Mouse (Mus musculus) brain, adult 2 months (tissue): ENCODE measurements around the gene Kat7.

Experiments
- DNase-seq: peaks from one replicate; pipeline ENCODE4 v3.0.0; 2011; ENCODE audit warnings: low read depth, low spot score

Kat7 gene

DNA sequence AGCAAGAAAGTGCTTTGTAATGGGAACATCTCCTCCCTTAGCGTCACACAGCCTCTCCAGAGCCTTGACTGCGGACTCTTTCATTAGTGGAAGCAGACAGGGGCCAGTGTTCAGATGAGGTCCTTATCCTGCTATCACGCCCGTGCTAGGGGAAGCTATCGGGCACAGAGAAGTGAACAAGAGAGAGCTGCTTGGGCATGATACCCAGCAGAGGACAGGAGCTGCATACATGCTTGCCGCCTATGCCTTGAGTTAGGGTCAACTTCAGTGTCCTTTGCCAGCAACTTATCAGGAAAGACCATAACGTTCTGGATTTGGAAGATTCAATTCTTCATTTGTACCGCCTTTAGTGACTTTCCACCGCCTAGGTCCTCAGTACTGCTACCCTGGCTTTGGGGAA is 23.8 kb upstream of the Kat7 start:
- DNase-seq = no peak

DNA sequence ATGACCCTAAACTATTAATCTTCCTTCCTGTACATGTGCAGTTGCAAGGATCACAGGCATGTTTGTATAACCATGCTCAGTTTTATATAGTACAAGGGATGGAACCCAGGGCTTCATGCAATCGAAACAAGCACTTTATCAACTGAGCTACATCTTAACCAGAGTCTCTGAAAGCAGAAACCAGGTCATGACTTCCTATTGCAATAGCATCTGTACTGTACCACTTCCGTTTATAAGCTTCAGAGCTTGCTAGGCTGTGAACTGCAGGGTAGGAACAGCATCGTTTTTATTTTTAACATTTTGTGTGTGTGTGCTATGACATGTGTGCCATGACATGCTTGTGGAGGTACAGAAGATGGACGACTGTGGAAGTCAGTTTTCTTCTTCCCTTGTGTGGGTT is 23.2 kb upstream of the Kat7 start:
- DNase-seq = no peak

GRCm38 (mm10) chr11:95330662-95331061 is 20.6 kb upstream of the Kat7 start:
- no peak for DNase-seq

DNA sequence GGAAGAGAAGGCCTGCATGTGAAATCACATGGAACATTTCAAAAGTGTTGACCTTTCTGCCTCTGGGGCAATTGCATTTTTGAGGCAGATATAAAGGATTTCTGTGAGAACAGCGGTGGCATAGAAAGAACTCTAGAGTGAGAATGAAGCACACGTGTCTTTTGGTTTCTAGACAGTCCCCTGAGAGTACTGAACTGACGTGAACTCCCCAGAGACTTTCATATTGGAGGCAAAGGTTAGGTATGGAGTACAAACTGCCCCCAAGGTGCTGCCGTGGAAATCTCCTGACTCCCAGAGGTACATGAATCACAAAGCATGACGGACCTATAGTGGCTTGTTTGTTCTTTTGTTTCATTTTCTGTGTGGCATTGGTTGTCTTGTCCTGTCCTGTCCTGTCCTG is 18.6 kb upstream of the Kat7 start:
- no peak for DNase-seq

- no peak for DNase-seq
Observed at GRCm38 (mm10) chr11:95326243-95326642, 16.2 kb upstream of the Kat7 start.

DNA sequence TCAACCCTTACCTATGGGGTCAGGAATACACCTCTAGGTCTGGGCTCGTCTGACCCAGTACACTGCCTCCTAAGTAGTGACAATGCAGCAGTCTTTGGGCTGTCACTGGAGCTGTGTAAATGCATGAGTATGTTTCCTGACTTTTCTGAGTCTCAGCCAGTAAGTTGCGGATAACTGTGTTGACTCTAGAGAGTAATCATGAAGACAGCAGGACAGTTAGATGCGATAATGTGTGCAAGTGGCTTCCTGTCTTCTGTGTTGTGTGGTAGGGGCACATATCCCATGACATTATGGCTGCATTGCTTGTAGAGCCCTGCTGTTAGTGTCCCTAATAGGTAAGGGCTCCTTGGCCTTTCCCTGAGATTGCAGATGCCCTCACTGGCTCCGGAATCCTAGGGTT is 15.8 kb upstream of the Kat7 start:
- DNase-seq = no peak

DNA sequence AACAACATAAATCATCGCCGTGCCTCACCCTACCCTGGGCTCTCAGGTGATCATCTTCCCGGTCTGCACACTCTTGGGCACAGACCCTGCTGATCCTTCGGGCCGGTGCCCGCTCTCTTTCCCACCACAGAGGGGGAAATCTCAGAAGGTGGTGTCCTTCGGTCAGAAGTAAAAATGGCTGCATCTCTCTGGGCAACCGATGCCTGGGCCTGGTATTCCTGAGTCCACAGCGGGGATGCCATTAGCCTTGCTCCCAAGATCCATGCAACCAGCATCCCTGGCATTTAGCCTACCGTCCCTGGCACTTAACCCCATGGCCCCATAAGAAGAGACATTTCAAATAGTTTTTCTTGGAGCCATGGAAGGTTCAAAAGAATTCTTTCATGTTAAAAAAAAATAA is 14.1 kb upstream of the Kat7 start:
- no peak for DNase-seq

DNA sequence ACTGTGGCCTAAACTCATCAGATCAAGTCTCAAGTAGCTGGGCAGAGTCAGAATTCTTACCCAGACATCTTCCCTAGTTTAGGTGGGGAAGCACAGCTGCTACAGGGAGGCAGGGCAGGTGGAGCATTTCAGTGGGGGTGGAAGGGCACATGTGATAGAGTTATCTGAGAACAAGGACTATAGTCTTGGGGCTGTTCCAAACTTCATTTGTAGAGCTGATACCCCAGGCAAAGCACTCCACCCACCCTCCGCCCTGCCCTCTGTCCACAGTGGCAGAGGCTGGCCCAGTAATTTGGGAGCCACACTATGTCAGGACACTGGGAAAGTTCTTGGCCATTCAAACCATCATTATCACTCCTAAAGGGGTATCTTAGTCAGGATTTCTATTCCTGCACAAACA is 10.0 kb upstream of the Kat7 start:
- DNase-seq = no peak

DNA sequence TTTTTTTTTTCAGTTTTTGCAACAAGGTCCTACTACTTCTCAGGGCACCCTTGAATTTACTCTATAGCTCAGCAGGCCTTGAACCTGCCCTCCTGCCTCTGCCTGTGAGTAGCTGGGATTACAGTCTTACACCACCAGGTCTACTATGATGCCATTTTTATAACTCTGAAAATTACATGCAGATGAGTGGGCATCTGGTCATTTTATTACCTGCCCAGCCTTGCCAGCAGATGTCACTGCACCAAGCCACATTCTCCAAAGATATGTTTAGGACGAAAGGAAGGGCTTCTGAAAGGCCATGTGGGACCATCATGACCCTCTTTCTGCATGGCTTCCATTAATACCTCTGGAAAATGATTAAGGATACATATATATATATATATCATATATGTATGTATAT is 9.5 kb upstream of the Kat7 start:
- no peak for DNase-seq

- no peak for DNase-seq
Observed at GRCm38 (mm10) chr11:95318116-95318515, 8.1 kb upstream of the Kat7 start.

GRCm38 (mm10) chr11:95315215-95315955 is 5.3 kb upstream of the Kat7 start:
- peak; percentile 63 for DNase-seq

- DNase-seq = no peak
Observed at GRCm38 (mm10) chr11:95311425-95311807, 1.4 kb upstream of the Kat7 start.

- no peak for DNase-seq
Observed at GRCm38 (mm10) chr11:95310648-95311424, 790 bp upstream of the Kat7 start.

DNA sequence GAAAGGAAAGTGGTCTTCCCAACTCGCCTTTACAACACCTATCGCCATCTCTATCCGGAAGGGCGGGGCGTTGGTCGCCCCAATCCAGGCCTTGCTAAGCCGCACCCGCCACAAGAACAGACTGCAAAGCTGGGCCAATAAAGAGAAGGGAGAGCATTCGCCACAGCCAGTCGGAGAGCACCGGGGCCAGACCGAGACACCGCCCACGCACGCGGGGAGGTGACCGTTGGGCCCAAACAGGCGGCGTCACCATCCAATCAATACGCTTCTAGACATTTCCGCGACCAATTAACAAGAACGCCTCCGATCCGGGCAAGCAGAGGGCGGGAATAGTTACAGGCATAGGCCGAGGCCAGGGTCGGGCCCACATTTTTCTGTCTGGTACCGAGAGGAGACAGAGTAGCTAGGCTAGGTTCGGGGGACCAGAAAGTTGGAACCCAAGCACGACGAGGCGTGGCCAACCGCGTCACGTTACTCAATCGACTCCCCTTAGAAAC is 488 bp downstream of the Kat7 start:
- DNase-seq = peak; percentile 100

DNA sequence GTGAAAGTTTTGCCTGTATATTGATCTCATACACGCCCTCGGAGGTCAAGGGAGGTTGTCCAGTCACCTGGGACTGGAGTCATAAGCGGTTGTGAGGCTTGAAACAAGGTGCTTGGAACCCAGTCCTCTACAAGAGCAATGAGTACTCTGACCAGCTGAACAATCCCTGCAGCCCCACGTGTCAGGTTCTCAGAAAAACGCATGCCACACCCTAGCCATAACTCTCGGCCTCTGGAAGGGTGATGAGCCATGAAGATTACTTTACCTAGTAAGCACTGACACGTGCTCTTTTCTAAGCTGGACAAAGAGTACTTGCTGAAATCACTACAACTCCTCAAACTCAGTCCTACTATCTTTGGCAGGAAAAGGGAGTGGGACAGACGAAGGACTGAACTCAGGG is 2.5 kb downstream of the Kat7 start:
- DNase-seq = no peak

GRCm38 (mm10) chr11:95305600-95305999 is 4.4 kb downstream of the Kat7 start:
- DNase-seq = no peak

GRCm38 (mm10) chr11:95301772-95302171 is 8.3 kb downstream of the Kat7 start:
- DNase-seq = no peak

DNA sequence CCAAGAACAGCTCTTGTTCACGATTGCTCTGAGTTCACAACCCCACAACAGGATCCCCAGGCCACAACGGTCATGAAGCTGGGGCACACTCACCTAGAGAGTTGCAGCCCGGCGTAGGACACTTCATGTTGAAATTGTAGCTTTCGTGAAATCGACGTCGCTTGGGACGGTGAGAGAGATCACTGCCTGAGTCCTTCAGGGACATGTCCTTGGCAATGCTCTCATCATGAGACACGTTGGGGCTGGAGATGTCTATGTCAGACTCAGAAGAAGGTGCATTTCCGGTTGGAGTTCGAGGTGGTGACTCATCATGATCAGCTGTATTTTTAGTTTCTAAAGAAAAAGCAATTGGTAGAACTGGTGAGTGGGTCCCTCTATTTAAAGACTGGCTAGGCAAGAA is 10.2 kb downstream of the Kat7 start:
- peak; percentile 48 for DNase-seq

GRCm38 (mm10) chr11:95298146-95298545 is 11.9 kb downstream of the Kat7 start:
- peak; percentile 59 for DNase-seq

GRCm38 (mm10) chr11:95295736-95296135 is 14.3 kb downstream of the Kat7 start:
- DNase-seq = no peak

- DNase-seq = no peak
Observed at GRCm38 (mm10) chr11:95293017-95293624, 16.9 kb downstream of the Kat7 start.

DNA sequence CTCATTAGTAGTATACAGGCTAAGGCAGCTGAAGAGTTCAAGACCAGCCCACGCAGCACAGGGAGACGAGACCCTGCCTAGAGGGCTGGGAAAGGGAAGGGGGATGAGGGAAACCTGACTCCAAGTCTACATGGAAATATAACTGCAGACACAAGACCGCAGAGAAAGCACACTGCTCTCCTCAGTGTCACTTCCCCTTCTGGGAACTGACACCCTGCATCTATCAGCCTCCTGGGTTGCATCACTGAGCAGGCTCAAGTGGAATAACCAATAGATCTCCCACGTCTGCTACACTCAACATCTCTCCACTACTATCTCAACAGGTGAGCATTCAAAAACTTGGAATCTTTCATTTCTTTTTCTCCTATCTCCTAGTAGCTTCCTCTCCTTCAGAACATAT is 18.0 kb downstream of the Kat7 start:
- no peak for DNase-seq

DNA sequence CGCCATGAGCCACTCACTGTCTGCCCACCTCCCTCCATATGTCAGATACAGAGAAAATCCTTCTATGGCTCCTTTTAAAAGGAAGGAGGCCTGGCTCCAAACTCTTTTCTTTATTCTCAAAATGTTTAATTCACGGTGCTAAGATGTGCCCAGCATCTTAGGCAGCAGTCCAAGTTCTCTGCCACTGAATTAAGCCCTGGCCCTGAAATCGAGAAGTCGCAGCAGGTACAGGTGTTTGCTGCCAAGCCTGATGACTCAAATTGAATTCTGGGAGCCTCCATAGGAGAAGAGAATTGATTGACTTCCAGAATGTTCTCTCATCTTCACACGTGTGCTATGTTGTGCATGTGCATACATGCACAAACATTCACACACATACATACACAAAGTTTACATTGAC is 27.7 kb downstream of the Kat7 start:
- peak; percentile 82 for DNase-seq
